18 mouse cellular contexts compared by ENCODE assay signal in the genomic region with DNA sequence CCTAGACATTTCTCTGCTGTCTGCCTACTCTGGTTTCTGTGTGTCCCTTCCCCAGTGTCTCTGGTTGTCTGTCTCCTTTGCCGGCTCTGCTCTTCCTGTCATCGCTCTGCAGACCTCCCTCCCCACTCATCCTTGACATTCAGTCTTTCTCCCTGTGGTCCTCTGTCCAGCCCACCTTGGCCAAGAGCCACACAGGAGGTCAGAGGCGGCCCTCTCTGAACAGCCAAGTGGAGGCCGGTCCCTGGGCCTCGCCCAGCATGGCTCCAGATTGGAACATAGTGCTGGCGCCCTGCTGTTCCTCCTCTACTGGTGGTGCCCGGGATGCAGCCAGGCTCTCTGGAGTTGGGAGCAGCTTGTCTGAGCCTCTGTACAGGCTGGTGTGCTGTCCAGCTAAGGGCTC. TPM values are rescaled to one million over a fixed set of nuclear protein-coding genes. Genes with fewer than 3 reads are reported as not detected.
DNase-seq lines count a peak whose midpoint lies in the region; ATAC-seq lines count a peak whose summit lies in the region.
"Had no signal": no experiment of that assay in that cellular context is flagged by ENCODE, and none has a peak within 500 bp of the region (broad histone marks: within the 10 kb centered on the region; RNA-seq: fewer than 3 reads in every experiment).

No protein-coding gene starts in this region.

- no peaks in the 10 kb centered on the region for H3K27me3 ChIP-seq in heart, embryonic 11.5 days (ENCODE audit: control insufficient read depth, insufficient read depth, low read length)
- H3K27me3 ChIP-seq in neural tube, embryonic 11.5 days (ENCODE audit: control insufficient read depth, insufficient read depth, low read length), result no peaks in the 10 kb centered on the region
- H3K27me3 ChIP-seq in heart, embryonic 13.5 days (replicated peaks), result no peaks in the 10 kb centered on the region
- H3K27me3 ChIP-seq: CH12.LX had no signal

- H3K4me2 ChIP-seq in heart, embryonic 11.5 days, result no peak overlapping the region
- H3K4me2 ChIP-seq in neural tube, embryonic 11.5 days (ENCODE audit: low read depth), result no peak overlapping the region
- no peak overlapping the region for H3K4me2 ChIP-seq in heart, embryonic 13.5 days

- no peaks in the 10 kb centered on the region for H3K9me3 ChIP-seq in heart, embryonic 11.5 days (replicated peaks; ENCODE audit: control insufficient read depth, low read length)
- no peaks in the 10 kb centered on the region for H3K9me3 ChIP-seq in neural tube, embryonic 11.5 days (ENCODE audit: control insufficient read depth, low read length)
- no peaks in the 10 kb centered on the region for H3K9me3 ChIP-seq in heart, embryonic 13.5 days
- H3K9me3 ChIP-seq: midbrain, embryonic 10.5 days had no signal

- H3K36me3 ChIP-seq in heart, embryonic 11.5 days (ENCODE audit: control insufficient read depth, insufficient read depth, low read length), result peaks cover 18% of the 10 kb centered on the region
- no peaks in the 10 kb centered on the region; the same call in 1 of the 2 replicates for H3K36me3 ChIP-seq in neural tube, embryonic 11.5 days (ENCODE audit: control insufficient read depth, insufficient read depth, low read length)
- peaks cover 68% of the 10 kb centered on the region for H3K36me3 ChIP-seq in heart, embryonic 13.5 days

- H3K4me3 ChIP-seq in heart, embryonic 11.5 days (ENCODE audit: low read depth, low read length), result no peak overlapping the region
- no peak overlapping the region for H3K4me3 ChIP-seq in neural tube, embryonic 11.5 days (ENCODE audit: low read depth, low read length)
- H3K4me3 ChIP-seq in heart, embryonic 13.5 days, result no peak overlapping the region
- H3K4me3 ChIP-seq: midbrain, embryonic 10.5 days had no signal

- no peak overlapping the region for H3K9ac ChIP-seq in heart, embryonic 11.5 days (ENCODE audit: low read depth, low read length)
- H3K9ac ChIP-seq in neural tube, embryonic 11.5 days (ENCODE audit: low read length), result no peak overlapping the region
- peak overlapping the region; percentile 66 for H3K9ac ChIP-seq in heart, embryonic 13.5 days

- no peak overlapping the region for H3K27ac ChIP-seq in heart, embryonic 11.5 days (ENCODE audit: low read depth, low read length)
- H3K27ac ChIP-seq in neural tube, embryonic 11.5 days (ENCODE audit: low read depth, low read length), result 0 out of 2 replicates have a peak overlapping the region, but pooled peaks have one; percentile 3
- 0 out of 2 replicates have a peak overlapping the region, but pooled peaks have one; percentile 1 for H3K27ac ChIP-seq in heart, embryonic 13.5 days (replicated peaks)
- H3K27ac ChIP-seq: kidney, postnatal 0 days had no signal

- ATAC-seq in heart, embryonic 11.5 days (replicated peaks; ENCODE audit: insufficient number of reproducible peaks, low FRiP score, low TSS enrichment), result no peak
- no peak for ATAC-seq in neural tube, embryonic 11.5 days (ENCODE audit: insufficient read depth, low FRiP score, low TSS enrichment)
- no peak for ATAC-seq in heart, embryonic 13.5 days (ENCODE audit: extremely low read depth, insufficient number of reproducible peaks, low FRiP score, low TSS enrichment)
- ATAC-seq: forebrain, embryonic 16.5 days; inflammation-experienced regulatory T-cells, adult 6 months had no signal

- peak; percentile 95 for DNase-seq in heart, adult 11 months
- no peak for DNase-seq in neural tube, embryonic 11.5 days (ENCODE audit: low spot score)
- DNase-seq in neural tube, embryonic 10.5 days (ENCODE audit: extremely low spot score, low spot score), result no peak
- DNase-seq in testis, postnatal 14 days (ENCODE audit: low spot score), result peak; percentile 39
- no peak for DNase-seq in lung, postnatal 10 days
- DNase-seq in frontal cortex, postnatal 25 days (ENCODE audit: low spot score in 2 of 2), result no peak
- DNase-seq: cerebellum, adult 8-10 months; gastrocnemius, postnatal 14 days; lung, postnatal 36 days had no signal

- H3K4me1 ChIP-seq in heart, embryonic 11.5 days (ENCODE audit: control insufficient read depth, insufficient read depth, low read length), result peaks cover 41% of the 10 kb centered on the region
- peaks cover 6% of the 10 kb centered on the region; the same call in 1 of the 2 replicates for H3K4me1 ChIP-seq in neural tube, embryonic 11.5 days (ENCODE audit: control insufficient read depth, insufficient read depth, low read length)
- peaks cover 66% of the 10 kb centered on the region for H3K4me1 ChIP-seq in heart, embryonic 13.5 days

- WGBS in heart, embryonic 11.5 days (ENCODE audit: insufficient replicate concordance), result 73% methylated on average over 7 of the region's 7 CpGs
- 79% methylated on average over 7 of the region's 7 CpGs for WGBS in neural tube, embryonic 11.5 days
- 52% methylated on average over 7 of the region's 7 CpGs for WGBS in heart, embryonic 13.5 days

RNA-seq across cellular contexts. Expression of a gene that starts 34.2 kb away (rescaled TPM):
- polyA plus RNA-seq in heart, embryonic 11.5 days (2014; fragmentation: Nextera tagmentation; extraction: Ambion mirVana), result 55.5 and 56.4 TPM in 2 replicates
- 18.6 and 21.5 TPM in 2 replicates for polyA plus RNA-seq in neural tube, embryonic 11.5 days (2014; fragmentation: Nextera tagmentation; extraction: Ambion mirVana)
- 48.9 and 50.0 TPM in 2 replicates for polyA plus RNA-seq in heart, embryonic 13.5 days (2015; fragmentation: Nextera tagmentation; extraction: Ambion mirVana)
- polyA plus RNA-seq: inflammation-experienced regulatory T-cells, adult 6 months had no signal

RNA-seq across cellular contexts. Expression of a gene that starts 49.7 kb away (rescaled TPM):
- not detected in 2 replicates for polyA plus RNA-seq in heart, embryonic 11.5 days (2014; fragmentation: Nextera tagmentation; extraction: Ambion mirVana)
- polyA plus RNA-seq in neural tube, embryonic 11.5 days (2014; fragmentation: Nextera tagmentation; extraction: Ambion mirVana), result not detected in 2 replicates
- not detected in 2 replicates for polyA plus RNA-seq in heart, embryonic 13.5 days (2015; fragmentation: Nextera tagmentation; extraction: Ambion mirVana)
- polyA plus RNA-seq: brain, embryonic 14.5 days; forebrain, embryonic 16.5 days; inflammation-experienced regulatory T-cells, adult 6 months; kidney, postnatal 0 days; liver, embryonic 16.5 days; midbrain, embryonic 10.5 days had no signal

Comparison
In these comparisons a context has a peak if more than half of its experiments do, and no peak if none do; other contexts are left out.
1. DNase-seq: peak in heart, adult 11 months (single experiment) and testis, postnatal 14 days (single experiment); none in neural tube, embryonic 11.5 days (single experiment), neural tube, embryonic 10.5 days (single experiment), lung, postnatal 10 days (single experiment) and frontal cortex, postnatal 25 days (0 of 2).